Mouse (Mus musculus): ENCODE results near the gene Gprin3.

GRCm38 (mm10) chr6:59435906-59436305 is 9.8 kb upstream of the Gprin3 start:
- no peak for TF ChIP-seq CTCF (conservative IDR thresholded peaks at IDR 0.05; ENCODE audit: low read length)
- TF ChIP-seq POU5F1 (IDR thresholded peaks at IDR 0.05; ENCODE audit: borderline replicate concordance, low read length), result no peak
